Comparison of ENCODE assay signal across 8 mouse cellular contexts in genomic region chr17:35517526-35517925, GRCm38 (mm10). TPM values are rescaled to one million over a fixed set of nuclear protein-coding genes. Genes with fewer than 3 reads are reported as not detected.
DNase-seq lines count a peak whose midpoint lies in the region; ATAC-seq and TF ChIP-seq lines count a peak whose summit lies in the region.

No protein-coding gene starts in this region.

- TF ChIP-seq CTCF in MEL (IDR thresholded peaks at IDR 0.05 in 2 of 3, conservative IDR thresholded peaks at IDR 0.05 in 1 of 3; ENCODE audit: control insufficient read depth in 1 of 3, insufficient read depth in 1 of 3, low read depth in 2 of 3, low read length in 3 of 3, poor library complexity in 1 of 3, severe bottlenecking in 1 of 3), result no peak
- no peak for TF ChIP-seq CTCF in liver, embryonic 14.5 days (IDR thresholded peaks at IDR 0.05; ENCODE audit: low read depth)

- H3K79me2 ChIP-seq in MEL (ENCODE audit: control insufficient read depth, insufficient read depth, low read length, poor library complexity), result peaks cover 2% of the 10 kb centered on the region; the same call in 1 of the 2 replicates

- no peak for ATAC-seq in erythroblast, adult 5-6 weeks (replicated peaks; ENCODE audit: low FRiP score, poor library complexity, severe bottlenecking)
- no peak for ATAC-seq in heart, embryonic 12.5 days (ENCODE audit: insufficient number of reproducible peaks, low FRiP score)
- no peak for ATAC-seq in liver, embryonic 14.5 days (ENCODE audit: insufficient read depth)

- H3K9me3 ChIP-seq in erythroblast, embryonic 14.5 days (ENCODE audit: control insufficient read depth, low read length), result no peaks in the 10 kb centered on the region
- no peaks in the 10 kb centered on the region for H3K9me3 ChIP-seq in MEL (replicated peaks; ENCODE audit: insufficient read depth, low read length)
- no peaks in the 10 kb centered on the region for H3K9me3 ChIP-seq in heart, embryonic 12.5 days (replicated peaks)
- H3K9me3 ChIP-seq in liver, embryonic 14.5 days (ENCODE audit: control insufficient read depth, low read length), result no peaks in the 10 kb centered on the region

- H3K9ac ChIP-seq in MEL (ENCODE audit: control insufficient read depth, low read depth, low read length, poor library complexity, severe bottlenecking), result peak overlapping the region; percentile 83
- H3K9ac ChIP-seq in heart, embryonic 12.5 days, result peak overlapping the region; percentile 75
- H3K9ac ChIP-seq in liver, embryonic 14.5 days (replicated peaks), result peak overlapping the region; percentile 81

- no peak for TF ChIP-seq EP300 in MEL (IDR thresholded peaks at IDR 0.05; ENCODE audit: low read depth in 1 of 2, low read length in 2 of 2)
- TF ChIP-seq EP300 in liver, embryonic 14.5 days (IDR thresholded peaks at IDR 0.05; ENCODE audit: low read depth), result no peak

- DNase-seq in MEL (ENCODE audit: low read depth, low spot score), result peak; percentile 34
- DNase-seq in liver, embryonic 14.5 days (ENCODE audit: low read depth in 3 of 3, low spot score in 3 of 3), result no peak
- no peak for DNase-seq in urinary bladder, adult 2 months (ENCODE audit: low spot score)
- no peak for DNase-seq in cerebellum, adult 11-12 months
- DNase-seq in left cerebral cortex, postnatal 10 days (ENCODE audit: extremely low spot score in 1 of 2, low spot score in 2 of 2), result no peak

- no peak for TF ChIP-seq RAD21 in MEL (IDR thresholded peaks at IDR 0.05; ENCODE audit: low read depth, low read length)

- peak overlapping the region; percentile 71 for H3K4me2 ChIP-seq in heart, embryonic 12.5 days
- peak overlapping the region; percentile 85 for H3K4me2 ChIP-seq in liver, embryonic 14.5 days (ENCODE audit: low read depth)

- H3K27me3 ChIP-seq in erythroblast, embryonic 14.5 days (ENCODE audit: control insufficient read depth), result no peaks in the 10 kb centered on the region
- H3K27me3 ChIP-seq in MEL (ENCODE audit: control insufficient read depth in 1 of 2, insufficient read depth in 2 of 2, low read length in 2 of 2), result no peaks in the 10 kb centered on the region
- no peaks in the 10 kb centered on the region for H3K27me3 ChIP-seq in heart, embryonic 12.5 days (replicated peaks)
- no peaks in the 10 kb centered on the region for H3K27me3 ChIP-seq in liver, embryonic 14.5 days (ENCODE audit: control insufficient read depth, insufficient read depth, low read length)

- intact Hi-C loops in left cerebral cortex, postnatal 10 days (cut with DNase I), result no loop called here

- H3K4me1 ChIP-seq in erythroblast, embryonic 14.5 days (ENCODE audit: control insufficient read depth), result peaks cover 50% of the 10 kb centered on the region
- peaks cover 0 to 5% of the 10 kb centered on the region in 2 experiments; a peak in 2 of 4 replicates for H3K4me1 ChIP-seq in MEL (ENCODE audit: control insufficient read depth in 1 of 2, insufficient read depth in 2 of 2, low read length in 2 of 2)
- peaks cover 27% of the 10 kb centered on the region for H3K4me1 ChIP-seq in heart, embryonic 12.5 days (replicated peaks)
- H3K4me1 ChIP-seq in liver, embryonic 14.5 days (replicated peaks; ENCODE audit: control insufficient read depth in 2 of 2, insufficient read depth in 2 of 2, low read length in 1 of 2), result peaks cover 5 to 16% of the 10 kb centered on the region in 2 experiments

- peaks cover 70% of the 10 kb centered on the region for H3K36me3 ChIP-seq in erythroblast, embryonic 14.5 days (ENCODE audit: control insufficient read depth)
- no peaks in the 10 kb centered on the region for H3K36me3 ChIP-seq in MEL (ENCODE audit: control insufficient read depth in 1 of 2, insufficient read depth in 2 of 2, low read length in 2 of 2)
- H3K36me3 ChIP-seq in heart, embryonic 12.5 days, result peaks cover 29% of the 10 kb centered on the region
- H3K36me3 ChIP-seq in liver, embryonic 14.5 days (replicated peaks; ENCODE audit: control insufficient read depth, insufficient read depth, low read depth), result peaks cover 8% of the 10 kb centered on the region

- TF ChIP-seq POLR2A in MEL (IDR thresholded peaks at IDR 0.05; ENCODE audit: control insufficient read depth in 1 of 2, insufficient read depth in 1 of 2, low read depth in 1 of 2, low read length in 2 of 2, poor library complexity in 1 of 2), result no peak

- peak overlapping the region; percentile 68 for H3K4me3 ChIP-seq in erythroblast, embryonic 14.5 days (replicated peaks)
- peak overlapping the region; percentile 69 to 71 for H3K4me3 ChIP-seq in MEL (ENCODE audit: control insufficient read depth in 1 of 2, insufficient read depth in 1 of 2, low read depth in 2 of 2, low read length in 2 of 2)
- peak overlapping the region; percentile 64 for H3K4me3 ChIP-seq in heart, embryonic 12.5 days
- peak overlapping the region; percentile 65 to 76 for H3K4me3 ChIP-seq in liver, embryonic 14.5 days (ENCODE audit: insufficient read depth in 1 of 2, low read depth in 2 of 2, low read length in 2 of 2)

- WGBS in heart, embryonic 12.5 days, result 9% methylated on average over 12 of the region's 12 CpGs
- 15% methylated on average over 12 of the region's 12 CpGs for WGBS in liver, embryonic 14.5 days (ENCODE audit: insufficient replicate concordance)

- peak overlapping the region; percentile 17 for H3K27ac ChIP-seq in MEL (ENCODE audit: control insufficient read depth, low read depth, low read length)
- H3K27ac ChIP-seq in heart, embryonic 12.5 days (ENCODE audit: poor library complexity, severe bottlenecking), result no peak overlapping the region
- peak overlapping the region; percentile 32; the same call in 1 of the 2 replicates for H3K27ac ChIP-seq in liver, embryonic 14.5 days

RNA-seq across cellular contexts. Expression of gene Cchcr1, which starts 0.6 kb away (rescaled TPM):
- polyA plus RNA-seq in erythroblast, embryonic 14.5 days (2012), result 4.7 and 4.9 TPM in 2 replicates
- total RNA-seq in erythroblast, adult 5-6 weeks (2015; ENCODE audit: low replicate concordance), result 4.2 and 9.4 TPM in 2 replicates
- 25.9 and 66.8 TPM in 2 replicates for total RNA-seq in erythroblast, adult 5-6 weeks (2017; ENCODE audit: low replicate concordance)
- 11.6 and 14.3 TPM in 2 replicates for total RNA-seq in MEL (2012; rRNA removed)
- 10 to 100 TPM in 1 of 2 experiments, not detected in 1; 21.7 TPM for polyA plus RNA-seq in MEL (2012; ENCODE audit: insufficient read depth in 1 of 2, insufficient read length in 2 of 2, low read depth in 1 of 2, low replicate concordance in 2 of 2, missing spikeins in 1 of 2)
- polyA plus RNA-seq in heart, embryonic 12.5 days (2016; fragmentation: Nextera tagmentation; extraction: Ambion mirVana), result 15.9 and 17.7 TPM in 2 replicates
- 7.5 and 9.4 TPM in 2 replicates for polyA plus RNA-seq in liver, embryonic 14.5 days (2012; rRNA removed)
- 3.8 and 4.9 TPM in 2 replicates for polyA plus RNA-seq in liver, embryonic 14.5 days (2014; fragmentation: Nextera tagmentation; extraction: Ambion mirVana)
- polyA plus RNA-seq in urinary bladder, adult 2 months (2012; rRNA removed), result 15.3 and 16.2 TPM in 2 replicates
- total RNA-seq in left cerebral cortex, postnatal 10 days (2021), result 1 to 10 TPM; 6.4 to 7.4 TPM

RNA-seq across cellular contexts. Expression of gene Tcf19, which starts 0.9 kb away (rescaled TPM):
- 29.1 and 33.5 TPM in 2 replicates for polyA plus RNA-seq in erythroblast, embryonic 14.5 days (2012)
- 18.4 and 30.3 TPM in 2 replicates for total RNA-seq in erythroblast, adult 5-6 weeks (2015; ENCODE audit: low replicate concordance)
- total RNA-seq in erythroblast, adult 5-6 weeks (2017; ENCODE audit: low replicate concordance), result 18.8 and 19.0 TPM in 2 replicates
- 16.6 and 20.3 TPM in 2 replicates for total RNA-seq in MEL (2012; rRNA removed)
- 10 to 100 TPM in 1 of 2 experiments, not detected in 1; 25.7 TPM for polyA plus RNA-seq in MEL (2012; ENCODE audit: insufficient read depth in 1 of 2, insufficient read length in 2 of 2, low read depth in 1 of 2, low replicate concordance in 2 of 2, missing spikeins in 1 of 2)
- polyA plus RNA-seq in heart, embryonic 12.5 days (2016; fragmentation: Nextera tagmentation; extraction: Ambion mirVana), result 49.6 and 49.8 TPM in 2 replicates
- polyA plus RNA-seq in liver, embryonic 14.5 days (2012; rRNA removed), result 30.0 and 30.5 TPM in 2 replicates
- polyA plus RNA-seq in liver, embryonic 14.5 days (2014; fragmentation: Nextera tagmentation; extraction: Ambion mirVana), result 46.0 and 46.2 TPM in 2 replicates
- 9.6 and 11.5 TPM in 2 replicates for polyA plus RNA-seq in urinary bladder, adult 2 months (2012; rRNA removed)
- total RNA-seq in left cerebral cortex, postnatal 10 days (2021), result 1 to 10 TPM; 5.7 to 8.5 TPM

RNA-seq across cellular contexts. Expression of gene Pou5f1, which starts 11.7 kb away (rescaled TPM):
- polyA plus RNA-seq in erythroblast, embryonic 14.5 days (2012), result 0.05 TPM in 1 of 2 replicates, not detected in the other
- total RNA-seq in erythroblast, adult 5-6 weeks (2015; ENCODE audit: low replicate concordance), result 1.0 TPM in 1 of 2 replicates, not detected in the other
- total RNA-seq in erythroblast, adult 5-6 weeks (2017; ENCODE audit: low replicate concordance), result not detected in 2 replicates
- not detected in 2 replicates for total RNA-seq in MEL (2012; rRNA removed)
- polyA plus RNA-seq in MEL (2012; ENCODE audit: insufficient read depth in 1 of 2, insufficient read length in 2 of 2, low read depth in 1 of 2, low replicate concordance in 2 of 2, missing spikeins in 1 of 2), result not detected
- polyA plus RNA-seq in heart, embryonic 12.5 days (2016; fragmentation: Nextera tagmentation; extraction: Ambion mirVana), result not detected in 2 replicates
- not detected in 2 replicates for polyA plus RNA-seq in liver, embryonic 14.5 days (2012; rRNA removed)
- polyA plus RNA-seq in liver, embryonic 14.5 days (2014; fragmentation: Nextera tagmentation; extraction: Ambion mirVana), result not detected in 2 replicates
- not detected in 2 replicates for polyA plus RNA-seq in urinary bladder, adult 2 months (2012; rRNA removed)
- not detected for total RNA-seq in left cerebral cortex, postnatal 10 days (2021)

RNA-seq across cellular contexts. Expression of gene Psors1c2, which starts 15.5 kb away (rescaled TPM):
- 0.40 and 0.51 TPM in 2 replicates for polyA plus RNA-seq in erythroblast, embryonic 14.5 days (2012)
- 1.3 TPM in 1 of 2 replicates, not detected in the other for total RNA-seq in erythroblast, adult 5-6 weeks (2015; ENCODE audit: low replicate concordance)
- not detected in 2 replicates for total RNA-seq in erythroblast, adult 5-6 weeks (2017; ENCODE audit: low replicate concordance)
- 0.20 and 0.27 TPM in 2 replicates for total RNA-seq in MEL (2012; rRNA removed)
- 1 to 10 TPM in 1 of 2 experiments, not detected in 1; 1.3 TPM for polyA plus RNA-seq in MEL (2012; ENCODE audit: insufficient read depth in 1 of 2, insufficient read length in 2 of 2, low read depth in 1 of 2, low replicate concordance in 2 of 2, missing spikeins in 1 of 2)
- polyA plus RNA-seq in heart, embryonic 12.5 days (2016; fragmentation: Nextera tagmentation; extraction: Ambion mirVana), result 0.39 and 0.49 TPM in 2 replicates
- polyA plus RNA-seq in liver, embryonic 14.5 days (2012; rRNA removed), result 0.05 and 0.09 TPM in 2 replicates
- not detected in 2 replicates for polyA plus RNA-seq in liver, embryonic 14.5 days (2014; fragmentation: Nextera tagmentation; extraction: Ambion mirVana)
- polyA plus RNA-seq in urinary bladder, adult 2 months (2012; rRNA removed), result 0.12 and 0.15 TPM in 2 replicates
- under 1 TPM; 0.43 to 0.59 TPM for total RNA-seq in left cerebral cortex, postnatal 10 days (2021)

RNA-seq across cellular contexts. Expression of gene Cdsn, which starts 34.4 kb away (rescaled TPM):
- polyA plus RNA-seq in erythroblast, embryonic 14.5 days (2012), result 0.02 TPM in 1 of 2 replicates, not detected in the other
- not detected in 2 replicates for total RNA-seq in erythroblast, adult 5-6 weeks (2015; ENCODE audit: low replicate concordance)
- not detected in 2 replicates for total RNA-seq in erythroblast, adult 5-6 weeks (2017; ENCODE audit: low replicate concordance)
- total RNA-seq in MEL (2012; rRNA removed), result 0.08 and 0.23 TPM in 2 replicates
- under 1 TPM in 1 of 2 experiments, not detected in 1; 0.79 TPM for polyA plus RNA-seq in MEL (2012; ENCODE audit: insufficient read depth in 1 of 2, insufficient read length in 2 of 2, low read depth in 1 of 2, low replicate concordance in 2 of 2, missing spikeins in 1 of 2)
- 0.46 and 0.72 TPM in 2 replicates for polyA plus RNA-seq in heart, embryonic 12.5 days (2016; fragmentation: Nextera tagmentation; extraction: Ambion mirVana)
- polyA plus RNA-seq in liver, embryonic 14.5 days (2012; rRNA removed), result not detected in 2 replicates
- not detected in 2 replicates for polyA plus RNA-seq in liver, embryonic 14.5 days (2014; fragmentation: Nextera tagmentation; extraction: Ambion mirVana)
- 0.56 and 1.1 TPM in 2 replicates for polyA plus RNA-seq in urinary bladder, adult 2 months (2012; rRNA removed)
- under 1 TPM; 0.41 to 0.47 TPM for total RNA-seq in left cerebral cortex, postnatal 10 days (2021)
